Mouse (Mus musculus) ES-Bruce4 (cell line): Measurements from ENCODE around the gene Slc50a1. TPM values are rescaled to one million over a fixed set of nuclear protein-coding genes. Genes with fewer than 3 reads are reported as not detected.
A peak's percentile ranks its signal among the peaks of the same experiment; 100 is the strongest.

Experiments
- H3K27ac ChIP-seq: 2 replicates; pipeline ENCODE4 v1.5.1; 2012; ENCODE audit warnings: low read length, inconsistent platforms; ENCODE audit not compliant: insufficient read depth
- H3K27me3 ChIP-seq: 2 replicates; pipeline ENCODE4 v1.6.1; 2012; ENCODE audit warnings: mild to moderate bottlenecking, low read length, inconsistent platforms; ENCODE audit not compliant: control insufficient read depth, poor library complexity, insufficient read depth, severe bottlenecking
- H3K36me3 ChIP-seq: 2 replicates; pipeline ENCODE4 v1.6.1; 2012; ENCODE audit warnings: inconsistent platforms, mild to moderate bottlenecking, low read length, moderate library complexity; ENCODE audit not compliant: control insufficient read depth, poor library complexity, insufficient read depth, severe bottlenecking
- H3K4me1 ChIP-seq: one replicate; pipeline ENCODE4 v1.8.1; 2011; ENCODE audit warnings: low read length; ENCODE audit not compliant: control insufficient read depth, insufficient read depth
- H3K4me3 ChIP-seq: 2 replicates; pipeline ENCODE4 v1.5.1; 2011; ENCODE audit warnings: low read depth, mild to moderate bottlenecking, low read length
- H3K9ac ChIP-seq: 2 replicates; pipeline ENCODE4 v1.6.1; 2012; ENCODE audit warnings: low read depth, mild to moderate bottlenecking, inconsistent platforms; ENCODE audit not compliant: poor library complexity, severe bottlenecking
- H3K9me3 ChIP-seq: replicated peaks from 2 replicates; pipeline ENCODE4 v1.6.1; 2012; ENCODE audit warnings: mild to moderate bottlenecking, low read length, inconsistent platforms; ENCODE audit not compliant: control insufficient read depth, poor library complexity, insufficient read depth, severe bottlenecking
- CTCF ChIP-seq: IDR thresholded peaks from one replicate; pipeline ENCODE4 v1.8.1; 2011; ENCODE audit warnings: low read depth, low read length
- EP300 ChIP-seq: IDR thresholded peaks from 2 replicates; pipeline ENCODE4 v1.6.1; 2011; ENCODE audit warnings: low read depth, low read length; ENCODE audit not compliant: insufficient read depth
- POLR2A ChIP-seq: IDR thresholded peaks from one replicate; pipeline ENCODE4 v1.8.1; 2011; ENCODE audit warnings: low read length; ENCODE audit not compliant: insufficient read depth
- polyA plus RNA-seq: library from polyadenylated mRNA; stranded (reverse); fragments of >200 nt; gene quantifications from 2 replicates; pipeline ENCODE4 v1.2.4, GENCODE M21; 2011; ENCODE audit warnings: low read depth; ENCODE audit not compliant: missing spikeins, insufficient read depth, insufficient read length

Gene Slc50a1
- 34.5 and 35.7 TPM in 2 replicates for polyA plus RNA-seq

DNA sequence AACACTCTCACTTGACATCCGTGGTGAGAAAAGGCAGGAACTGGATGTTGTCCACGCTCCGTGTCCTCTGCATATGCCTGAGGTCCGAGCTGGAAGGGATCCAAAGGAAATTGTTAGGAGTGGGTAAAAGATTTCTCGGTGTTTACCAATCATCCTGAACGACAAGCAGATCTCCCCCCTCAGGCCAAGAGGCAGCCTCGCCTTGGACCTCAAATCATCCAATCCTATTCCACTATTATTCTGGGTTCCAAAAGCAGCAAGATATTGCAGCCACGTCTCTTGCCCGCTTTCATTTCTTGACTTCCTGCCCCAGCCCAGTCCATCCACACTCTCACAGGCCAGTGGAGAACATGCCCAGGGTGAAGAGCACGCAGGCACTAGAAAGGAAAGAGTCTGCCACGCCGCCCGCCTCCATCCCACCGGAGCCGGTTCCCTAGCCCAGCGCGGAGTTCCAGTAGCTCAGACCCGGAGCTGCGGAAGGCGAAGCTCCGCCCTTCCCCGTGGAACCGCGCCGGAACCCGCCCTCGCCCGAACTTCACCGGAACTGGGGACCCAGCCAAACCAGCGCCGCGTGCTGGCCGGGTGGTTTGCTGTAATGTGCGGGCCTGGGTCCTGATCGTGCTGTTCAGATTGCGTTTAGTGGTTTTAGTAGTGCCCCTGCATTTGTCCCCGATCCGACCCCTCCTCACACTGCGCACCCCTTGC, at the start of gene Slc50a1:
Slc50a1 (minus strand) TSS at position 520 of the 705 bp plus-strand sequence.
- no peak within 1 kb of the TSS for H3K27ac ChIP-seq
- peak within 1 kb of the TSS; percentile 53 for H3K9ac ChIP-seq
- no peaks in the 10 kb centered on the region for H3K9me3 ChIP-seq
- no peaks in the 10 kb centered on the region for H3K27me3 ChIP-seq
- H3K4me1 ChIP-seq, result peaks cover 3% of the 10 kb centered on the region
- peak within 1 kb of the TSS; percentile 66 for H3K4me3 ChIP-seq
- TF ChIP-seq EP300 (no peak), POLR2A (peak; percentile 64), CTCF (peak; percentile 22)
- no peaks in the 10 kb centered on the region for H3K36me3 ChIP-seq

DNA sequence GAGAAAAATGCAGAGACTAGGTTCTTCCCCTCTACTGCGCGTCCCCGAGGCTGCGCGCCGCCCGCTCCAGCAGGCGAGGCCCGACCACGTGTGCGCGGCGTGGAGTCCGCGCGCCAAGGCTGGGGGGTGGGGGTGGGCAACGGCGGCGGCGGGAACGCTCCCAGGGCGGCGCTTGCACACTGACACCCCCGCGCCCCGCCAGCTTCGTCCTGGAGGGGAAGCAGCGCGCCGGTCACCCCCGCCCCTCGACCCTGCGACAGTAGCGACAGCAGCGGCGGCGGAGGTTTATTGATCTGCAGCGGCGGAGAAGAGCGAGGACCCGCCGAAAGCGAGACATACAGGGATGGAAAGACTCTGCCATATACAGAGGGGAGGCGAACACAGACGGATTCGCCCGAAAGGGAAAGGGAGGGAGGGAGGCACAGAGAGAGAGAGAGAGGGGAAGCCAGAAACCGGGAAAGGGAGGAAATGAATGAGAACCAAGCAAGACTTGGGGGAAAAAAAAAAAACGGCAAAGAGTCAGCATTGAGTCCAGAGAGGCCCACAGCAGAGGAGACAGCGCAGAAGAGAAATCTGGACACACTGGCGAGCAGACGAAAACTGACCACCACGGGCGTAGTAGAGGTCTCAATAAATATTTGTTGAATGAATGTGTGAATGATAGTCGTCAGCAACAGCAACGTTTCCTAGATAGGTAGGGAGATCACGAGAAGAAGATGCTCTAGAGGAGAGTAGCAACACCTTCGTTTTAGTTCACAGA, 49.4 kb upstream of the Slc50a1 start:
- H3K27ac ChIP-seq, result no peak overlapping the region

DNA sequence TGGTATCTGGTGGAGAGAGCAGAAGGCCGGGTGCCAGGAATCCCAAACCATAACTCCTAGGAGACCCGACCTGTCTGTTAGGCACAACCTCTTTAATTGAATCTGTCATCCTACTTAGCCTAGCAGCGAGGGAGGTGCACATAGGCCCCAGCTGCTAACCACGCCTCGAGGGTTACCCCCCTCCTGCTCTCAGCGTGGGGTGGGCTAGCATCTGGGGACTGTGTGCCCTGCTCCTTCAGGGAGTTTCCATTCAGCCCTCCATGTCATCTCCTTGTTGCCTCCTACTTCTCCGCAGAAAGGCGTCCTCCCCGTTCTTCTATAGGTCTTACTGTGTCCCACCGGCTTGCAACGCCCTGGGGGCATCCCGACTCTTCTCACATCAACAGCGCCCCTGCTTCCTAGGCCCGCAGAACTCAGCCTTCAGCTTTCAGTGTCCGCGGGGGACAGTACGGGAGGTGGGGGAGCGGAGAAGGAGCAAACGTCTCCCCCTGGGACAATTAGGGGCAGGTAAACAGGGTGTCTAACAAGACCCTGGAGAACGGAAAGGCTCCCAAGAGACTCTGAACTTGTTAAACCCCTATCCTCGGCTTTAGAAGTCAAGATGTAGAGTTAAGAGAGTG, 48.7 kb upstream of the Slc50a1 start:
- no peaks in the 10 kb centered on the region for H3K4me1 ChIP-seq
- H3K4me3 ChIP-seq, result no peak overlapping the region
- no peaks in the 10 kb centered on the region for H3K9me3 ChIP-seq
- no peak overlapping the region for H3K27ac ChIP-seq
- H3K9ac ChIP-seq, result no peak overlapping the region
- no peaks in the 10 kb centered on the region for H3K36me3 ChIP-seq
- peaks cover 17% of the 10 kb centered on the region for H3K27me3 ChIP-seq
- no peak for TF ChIP-seq CTCF
- TF ChIP-seq EP300, result no peak
- TF ChIP-seq POLR2A, result no peak

More for the DNA sequence above, 49.4 kb upstream of the Slc50a1 start:
- TF ChIP-seq EP300 (no peak), POLR2A (no peak), CTCF (no peak)
- Histone ChIP-seq H3K27me3 (peaks cover 17% of the 10 kb centered on the region), H3K36me3 (no peaks in the 10 kb centered on the region), H3K4me3 (no peak overlapping the region), H3K4me1 (no peaks in the 10 kb centered on the region), H3K9me3 (no peaks in the 10 kb centered on the region), H3K9ac (no peak overlapping the region)

DNA sequence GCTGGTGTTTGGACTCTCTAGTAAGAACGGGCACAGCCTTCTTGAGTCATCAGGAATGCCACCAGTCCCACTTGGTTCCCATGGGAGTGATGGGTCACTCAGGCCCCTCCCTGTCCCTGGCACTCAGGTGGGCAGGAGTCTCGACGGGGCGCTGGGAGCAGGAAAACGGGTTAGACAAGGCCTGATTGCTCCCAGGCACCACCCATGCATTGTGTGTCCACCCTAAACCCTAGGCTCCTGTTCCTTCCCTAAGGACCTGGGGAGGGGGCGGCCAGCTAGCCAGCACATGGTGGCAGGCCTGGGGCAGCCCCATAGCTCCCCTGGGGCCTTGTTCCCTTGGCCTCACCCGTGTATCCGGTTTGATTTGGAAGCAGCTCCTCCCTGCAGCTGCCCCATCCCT, 47.9 kb upstream of the Slc50a1 start:
- TF ChIP-seq POLR2A (no peak), EP300 (no peak), CTCF (no peak)
- no peaks in the 10 kb centered on the region for H3K4me1 ChIP-seq
- no peaks in the 10 kb centered on the region for H3K9me3 ChIP-seq
- H3K27ac ChIP-seq, result no peak overlapping the region
- no peaks in the 10 kb centered on the region for H3K36me3 ChIP-seq
- no peak overlapping the region for H3K4me3 ChIP-seq
- peaks cover 17% of the 10 kb centered on the region for H3K27me3 ChIP-seq
- no peak overlapping the region for H3K9ac ChIP-seq

DNA sequence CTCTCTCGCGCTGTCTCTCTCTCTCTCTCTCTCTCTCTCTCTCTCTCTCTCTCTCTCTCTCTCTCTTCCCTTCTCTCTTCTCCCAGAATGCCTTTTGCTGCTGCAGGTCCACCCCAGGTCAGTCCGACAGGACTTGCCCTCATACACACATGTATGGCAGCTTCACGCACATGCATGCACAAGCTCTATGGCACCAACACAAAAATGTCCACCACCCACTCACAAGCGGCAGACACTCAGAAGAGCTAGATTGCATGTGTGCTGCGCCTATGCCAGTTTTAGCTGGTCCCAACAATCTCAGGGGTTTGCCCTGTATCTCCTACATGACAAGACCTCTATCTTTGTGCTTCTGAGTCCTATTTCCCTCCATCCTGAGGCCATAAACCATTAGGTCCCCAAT, 46.9 kb upstream of the Slc50a1 start:
- H3K27ac ChIP-seq, result no peak overlapping the region

More for the DNA sequence above, 46.9 kb upstream of the Slc50a1 start:
- Histone ChIP-seq H3K4me3 (no peak overlapping the region), H3K4me1 (no peaks in the 10 kb centered on the region), H3K27me3 (peaks cover 17% of the 10 kb centered on the region), H3K9ac (no peak overlapping the region), H3K36me3 (no peaks in the 10 kb centered on the region), H3K9me3 (no peaks in the 10 kb centered on the region)
- TF ChIP-seq POLR2A (no peak), CTCF (no peak), EP300 (no peak)
